Mouse (Mus musculus) testis, adult 2 months (tissue): ENCODE measurements at regions not wholly inside any gene's neighbourhood (a gene's known extent, or its start where the extent isn't known, plus 50 kb on each side); places are given as distances from the start of the nearest gene placed in this dataset.

ENCODE experiments used
- CTCF ChIP-seq: fragments of 200-500 bp; IDR thresholded peaks from 2 replicates; pipeline ENCODE4 v1.5.1; 2012; ENCODE audit warnings: low read depth, mild to moderate bottlenecking, inconsistent platforms, low read length, moderate library complexity; ENCODE audit not compliant: control insufficient read depth, insufficient read depth, insufficient replicate concordance
- POLR2A ChIP-seq: fragments of 200-500 bp; IDR thresholded peaks from 2 replicates; pipeline ENCODE4 v1.6.1; 2012; ENCODE audit warnings: low read depth, mild to moderate bottlenecking, inconsistent platforms, low read length, moderate library complexity; ENCODE audit not compliant: control insufficient read depth

DNA sequence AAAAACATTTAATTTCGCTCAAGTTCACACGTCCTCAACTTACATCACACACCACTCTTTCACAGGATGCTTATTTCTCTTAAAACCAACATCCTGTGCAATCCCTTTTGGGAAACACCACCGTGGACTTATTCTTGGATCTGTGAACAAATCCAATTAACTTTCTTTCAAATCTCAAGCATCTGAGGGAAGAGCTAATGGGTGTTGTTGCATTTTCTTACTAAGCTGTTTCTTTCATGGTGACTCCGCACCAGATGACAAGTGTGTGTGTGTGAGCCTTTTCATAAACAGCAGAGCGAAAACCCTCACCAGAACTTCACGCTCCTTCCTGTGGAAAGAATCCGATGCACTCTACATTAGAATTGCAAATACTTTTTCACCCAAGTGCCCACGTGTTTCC is 390.6 kb upstream of the Castor2 start:
- TF ChIP-seq CTCF (no peak), POLR2A (no peak)
